In the genomic region with DNA sequence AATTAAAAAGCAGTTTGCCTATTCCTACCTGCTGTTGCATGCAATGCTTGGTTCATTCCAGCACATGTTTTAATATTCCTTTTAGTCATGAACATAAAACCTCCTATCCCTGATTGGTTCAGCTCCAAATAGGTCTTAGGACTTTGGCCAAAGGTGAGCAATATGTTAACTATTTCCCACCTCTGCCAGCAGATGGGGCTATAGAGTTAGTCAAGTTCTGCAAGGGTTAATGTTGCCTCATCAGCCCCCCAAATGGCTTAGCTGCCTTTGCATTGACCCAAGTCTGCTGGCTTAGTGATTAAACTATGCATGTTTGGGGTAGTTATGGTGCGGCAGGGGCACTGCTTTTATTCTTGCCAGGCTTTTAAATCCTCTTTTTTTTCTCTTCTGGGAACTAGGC, we compare ENCODE assay signal across 8 mouse cellular contexts.
DNase-seq lines count a peak whose midpoint lies in the region; ATAC-seq and TF ChIP-seq lines count a peak whose summit lies in the region.

No protein-coding gene starts in this region.

- no peak overlapping the region for H3K27ac ChIP-seq in heart, embryonic 12.5 days (ENCODE audit: poor library complexity, severe bottlenecking)
- no peak overlapping the region for H3K27ac ChIP-seq in bone marrow, adult 2 months (ENCODE audit: control insufficient read depth, insufficient read depth, low read depth, low read length, poor library complexity)
- no peak overlapping the region for H3K27ac ChIP-seq in cerebellum, adult 2 months (ENCODE audit: insufficient read depth, low read length)

- H3K4me3 ChIP-seq in heart, embryonic 12.5 days: no peak overlapping the region
- H3K4me3 ChIP-seq in bone marrow, adult 2 months (replicated peaks; ENCODE audit: control insufficient read depth, low read depth, low read length): no peak overlapping the region
- H3K4me3 ChIP-seq in cerebellum, adult 2 months (replicated peaks; ENCODE audit: insufficient read depth, low read depth, low read length): no peak overlapping the region

- WGBS in heart, embryonic 12.5 days: 35% methylated on average over 1 of the region's 1 CpGs
- WGBS in bone marrow, adult 2 months: 30% methylated on average over 1 of the region's 1 CpGs
- 39% methylated on average over 1 of the region's 1 CpGs for WGBS in large intestine, adult 2 months
- WGBS in cerebellum, adult 2 months: 50% methylated on average over 1 of the region's 1 CpGs

- H3K9me3 ChIP-seq in heart, embryonic 12.5 days (replicated peaks): no peaks in the 10 kb centered on the region

- H3K27me3 ChIP-seq in heart, embryonic 12.5 days (replicated peaks): no peaks in the 10 kb centered on the region
- H3K27me3 ChIP-seq in cerebellum, adult 2 months (ENCODE audit: control insufficient read depth, insufficient read depth, low read length): no peaks in the 10 kb centered on the region

- H3K4me1 ChIP-seq in heart, embryonic 12.5 days (replicated peaks): no peaks in the 10 kb centered on the region
- H3K4me1 ChIP-seq in bone marrow, adult 2 months (ENCODE audit: control insufficient read depth, insufficient read depth, low read length): no peaks in the 10 kb centered on the region
- no peaks in the 10 kb centered on the region for H3K4me1 ChIP-seq in cerebellum, adult 2 months (ENCODE audit: control insufficient read depth, insufficient read depth, low read length)

- no peak for TF ChIP-seq POLR2A in bone marrow, adult 2 months (IDR thresholded peaks at IDR 0.05; ENCODE audit: borderline replicate concordance, control insufficient read depth, low read depth, low read length)
- no peak for TF ChIP-seq POLR2A in cerebellum, adult 2 months (IDR thresholded peaks at IDR 0.05; ENCODE audit: borderline replicate concordance, insufficient read depth, low read length)

- peak; percentile 28; the same call in 1 of the 2 replicates for TF ChIP-seq CTCF in bone marrow, adult 2 months (IDR thresholded peaks at IDR 0.05; ENCODE audit: control insufficient read depth, insufficient read depth, low read length)
- no peak for TF ChIP-seq CTCF in cerebellum, adult 2 months (IDR thresholded peaks at IDR 0.05; ENCODE audit: borderline replicate concordance, insufficient read depth, low read depth, low read length)

- no peaks in the 10 kb centered on the region for H3K36me3 ChIP-seq in heart, embryonic 12.5 days

- no peak overlapping the region for H3K9ac ChIP-seq in heart, embryonic 12.5 days

- peak; percentile 7 to 33 for DNase-seq in heart, adult 18-20 months
- peak; percentile 63 for DNase-seq in 3T3-L1 (ENCODE audit: low read depth, low spot score)
- DNase-seq in large intestine, adult 2 months (ENCODE audit: low read depth, low spot score): peak; percentile 7
- peak; percentile 50 for DNase-seq in thymus, postnatal 14 days
- no peak for DNase-seq in ovary, postnatal 10 days (ENCODE audit: low spot score)
- no peak for DNase-seq in cerebellum, adult 2 months

- H3K4me2 ChIP-seq in heart, embryonic 12.5 days: no peak overlapping the region

- ATAC-seq in heart, embryonic 12.5 days (ENCODE audit: insufficient number of reproducible peaks, low FRiP score): no peak

Comparison
In these comparisons a context has a peak if more than half of its experiments do, and no peak if none do; other contexts are left out.
1. DNase-seq: peak in heart, adult 18-20 months (2 of 2), 3T3-L1 (single experiment), large intestine, adult 2 months (single experiment) and thymus, postnatal 14 days (single experiment); none in ovary, postnatal 10 days (single experiment) and cerebellum, adult 2 months (0 of 2).